Mouse (Mus musculus) forebrain, embryonic 16.5 days (tissue): ENCODE results near the gene D17H6S53E. TPM values are rescaled to one million over a fixed set of nuclear protein-coding genes. Genes with fewer than 3 reads are reported as not detected.
A peak's percentile ranks its signal among the peaks of the same experiment; 100 is the strongest.

Experiments
- ATAC-seq: fragments of 200-750 bp; cut with Nextera tagmentation; 2 replicates; pipeline ENCODE4 v1.8.0; 2017; ENCODE audit warnings: mild to moderate bottlenecking, moderate library complexity
- H3K27ac ChIP-seq: fragments of 300-500 bp; sonication (generic); 2 replicates; pipeline ENCODE4 v1.5.1; 2014; ENCODE audit warnings: low read length, control low read depth
- H3K27me3 ChIP-seq: fragments of 300-500 bp; sonication (generic); replicated peaks from 2 replicates; pipeline ENCODE4 v1.6.1; 2014; ENCODE audit warnings: low read length; ENCODE audit not compliant: control insufficient read depth, insufficient read depth
- H3K36me3 ChIP-seq: fragments of 300-500 bp; sonication (generic); 2 replicates; pipeline ENCODE4 v1.6.1; 2014; ENCODE audit not compliant: control insufficient read depth, insufficient read depth
- H3K4me1 ChIP-seq: fragments of 300-500 bp; sonication (generic); replicated peaks from 2 replicates; pipeline ENCODE4 v1.6.1; 2014; ENCODE audit warnings: low read length; ENCODE audit not compliant: control insufficient read depth, insufficient read depth
- H3K4me2 ChIP-seq: fragments of 300-500 bp; sonication (generic); 2 replicates; pipeline ENCODE4 v1.6.1; 2014; ENCODE audit warnings: mild to moderate bottlenecking, low read length, control low read depth
- H3K4me3 ChIP-seq: fragments of 300-500 bp; sonication (generic); replicated peaks from 2 replicates; pipeline ENCODE4 v1.5.1; 2014; ENCODE audit warnings: mild to moderate bottlenecking, low read length, control low read depth
- H3K9ac ChIP-seq: fragments of 300-500 bp; sonication (generic); replicated peaks from 2 replicates; pipeline ENCODE4 v1.6.1; 2014; ENCODE audit warnings: low read depth, low read length, control low read depth
- H3K9me3 ChIP-seq: fragments of 300-500 bp; sonication (generic); 2 replicates; pipeline ENCODE4 v1.6.1; 2016; ENCODE audit warnings: low read length; ENCODE audit not compliant: control insufficient read depth
- WGBS: fragments of 180-500 bp; shearing (Covaris S2); extraction: QIAGEN DNeasy Blood & Tissue Kit; methylation state at CpG from one replicate; pipeline ENCODE4 v1.1.7; 2014; 5-methylcytosine and 5-hydroxymethylcytosine counted together
- polyA plus RNA-seq: library from polyadenylated mRNA; unstranded; fragments of >200 nt; fragmentation: Nextera tagmentation; extraction: Ambion mirVana; gene quantifications from 2 replicates; pipeline ENCODE4 v1.2.1, GENCODE M21; 2015

The D17H6S53E gene
- polyA plus RNA-seq, 1 experiment from 2014 or later, result 8.6 TPM

DNA sequence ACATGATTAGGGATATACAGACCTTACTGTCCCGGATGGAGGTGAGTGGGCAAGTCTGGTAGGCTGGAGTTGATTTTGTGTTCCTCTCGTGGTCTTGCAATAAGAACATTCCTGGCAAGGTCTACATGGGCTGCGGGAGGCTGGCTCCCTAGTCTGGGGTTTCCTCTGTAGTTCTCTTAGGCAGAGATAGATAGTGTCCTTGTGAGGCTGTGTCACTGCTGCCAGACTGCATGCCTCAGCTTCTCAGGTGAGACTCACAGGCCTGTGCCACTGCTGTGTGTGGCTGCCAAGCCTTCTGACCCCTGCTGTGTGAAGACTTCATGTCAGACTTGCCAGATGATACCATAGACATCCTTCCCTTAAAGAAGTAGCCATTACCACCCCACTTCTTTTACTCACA lies 13.1 kb downstream of the D17H6S53E start:
- peaks cover 49% of the 10 kb centered on the region for H3K36me3 ChIP-seq
- no peak overlapping the region for H3K27ac ChIP-seq
- H3K27me3 ChIP-seq, result no peaks in the 10 kb centered on the region
- no peak overlapping the region for H3K9ac ChIP-seq
- ATAC-seq, result no peak
- no peak overlapping the region for H3K4me2 ChIP-seq
- H3K4me3 ChIP-seq, result no peak overlapping the region
- H3K9me3 ChIP-seq, result no peaks in the 10 kb centered on the region
- H3K4me1 ChIP-seq, result peaks cover 27% of the 10 kb centered on the region
- 93% methylated on average over 3 of the region's 3 CpGs for WGBS

DNA sequence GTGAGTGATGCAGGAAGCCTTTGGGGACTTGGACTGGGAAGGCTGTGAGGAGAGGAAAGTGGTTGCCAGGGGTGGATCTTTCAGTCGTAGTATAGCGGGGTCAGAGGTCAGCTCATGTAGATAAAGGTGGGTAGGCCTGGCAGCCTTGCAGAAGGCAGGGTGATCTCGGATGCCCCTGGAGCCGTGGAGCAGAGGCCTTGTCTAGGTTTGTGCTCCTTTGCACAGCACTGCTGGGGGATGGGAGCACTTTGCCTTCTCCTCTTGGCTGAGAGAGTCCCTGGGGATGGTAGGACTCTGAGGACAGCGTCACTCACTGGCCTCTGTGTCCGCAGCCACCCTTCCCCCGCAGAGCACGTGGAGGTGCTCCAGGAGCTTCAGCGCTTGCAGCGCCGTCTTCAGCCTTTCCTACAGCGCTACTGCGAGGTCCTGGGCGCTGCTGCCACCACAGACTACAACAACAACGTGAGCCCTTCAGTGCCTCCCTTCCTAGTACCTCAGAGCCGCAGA lies 14.4 kb downstream of the D17H6S53E start:
- no peak overlapping the region for H3K9ac ChIP-seq
- no peaks in the 10 kb centered on the region for H3K9me3 ChIP-seq
- H3K4me3 ChIP-seq, result no peak overlapping the region
- peaks cover 27% of the 10 kb centered on the region for H3K4me1 ChIP-seq
- peaks cover 62% of the 10 kb centered on the region for H3K36me3 ChIP-seq
- no peak overlapping the region for H3K4me2 ChIP-seq
- 80% methylated on average over 16 of the region's 16 CpGs for WGBS
- no peaks in the 10 kb centered on the region for H3K27me3 ChIP-seq
- H3K27ac ChIP-seq, result no peak overlapping the region
- ATAC-seq, result no peak

DNA sequence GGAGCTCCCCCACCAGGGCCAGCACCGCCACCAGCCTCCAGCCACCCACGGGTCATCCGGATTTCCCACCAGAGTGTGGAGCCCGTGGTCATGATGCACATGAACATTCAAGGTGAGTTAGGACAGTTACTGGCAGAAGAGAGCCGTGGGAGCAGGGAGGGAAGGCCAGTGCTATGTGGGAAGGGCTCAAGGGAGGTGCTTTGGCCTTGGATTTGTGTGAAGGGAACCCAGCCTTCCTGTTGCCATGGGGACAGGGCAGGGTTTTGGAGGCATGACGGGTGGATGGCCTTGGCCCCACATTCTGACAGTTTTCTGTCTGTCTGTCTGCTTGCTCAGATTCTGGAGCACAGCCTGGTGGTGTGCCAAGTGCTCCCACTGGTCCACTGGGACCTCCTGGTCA lies 15.8 kb downstream of the D17H6S53E start:
- ATAC-seq, result no peak
- H3K9me3 ChIP-seq, result no peaks in the 10 kb centered on the region
- H3K4me3 ChIP-seq, result no peak overlapping the region
- no peak overlapping the region for H3K9ac ChIP-seq
- WGBS, result 95% methylated on average over 6 of the region's 6 CpGs
- H3K27me3 ChIP-seq, result no peaks in the 10 kb centered on the region
- no peak overlapping the region for H3K4me2 ChIP-seq
- H3K36me3 ChIP-seq, result peaks cover 74% of the 10 kb centered on the region
- H3K4me1 ChIP-seq, result peaks cover 19% of the 10 kb centered on the region
- H3K27ac ChIP-seq, result no peak overlapping the region

DNA sequence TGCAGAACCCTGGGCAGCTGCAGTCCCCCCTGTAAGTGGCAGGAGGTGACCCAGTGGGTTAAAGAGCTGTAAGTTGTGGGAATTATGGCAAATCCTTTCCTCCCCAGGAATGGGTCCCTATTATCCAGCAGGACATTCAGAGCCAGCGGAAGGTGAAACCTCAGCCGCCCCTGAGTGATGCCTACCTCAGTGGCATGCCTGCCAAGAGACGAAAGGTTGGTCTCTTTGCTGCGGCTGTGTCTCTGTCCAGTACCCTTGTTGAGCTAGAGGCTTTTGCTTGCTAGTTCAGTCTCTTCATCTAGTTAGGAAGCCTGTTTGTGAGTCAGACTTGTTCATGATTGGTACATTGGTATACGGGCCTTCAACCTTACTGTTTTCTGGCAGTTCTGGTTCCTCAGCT lies 20.0 kb downstream of the D17H6S53E start:
- ATAC-seq, result no peak
- WGBS, result 84% methylated on average over 5 of the region's 5 CpGs
- H3K4me2 ChIP-seq, result no peak overlapping the region

DNA sequence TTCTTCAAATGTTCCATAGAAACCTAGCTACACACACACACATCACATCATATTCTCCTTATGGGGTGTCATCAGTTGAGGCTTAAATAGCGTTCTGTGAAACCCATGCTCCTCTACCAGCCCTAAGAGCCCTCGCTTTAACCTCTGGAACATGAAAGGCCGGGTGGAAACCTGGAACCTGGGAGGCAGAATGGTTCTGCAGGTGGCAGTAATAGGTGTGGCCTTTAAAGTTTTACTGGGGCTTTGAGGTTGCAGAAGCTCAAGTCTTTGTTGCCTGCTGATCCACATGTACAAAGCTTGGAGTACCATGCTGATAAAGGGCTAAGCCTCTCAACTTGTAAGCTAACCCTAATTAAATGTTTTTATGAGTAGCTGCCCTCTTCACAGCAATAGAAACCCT lies 21.2 kb downstream of the D17H6S53E start:
- WGBS, result 70% methylated on average over 3 of the region's 3 CpGs
- Histone ChIP-seq H3K9ac (no peak overlapping the region), H3K4me3 (no peak overlapping the region), H3K9me3 (no peaks in the 10 kb centered on the region), H3K36me3 (peaks cover 87% of the 10 kb centered on the region), H3K27me3 (no peaks in the 10 kb centered on the region), H3K27ac (no peak overlapping the region), H3K4me1 (no peaks in the 10 kb centered on the region), H3K4me2 (no peak overlapping the region)
- ATAC-seq, result no peak

More for the DNA sequence above, 20.0 kb downstream of the D17H6S53E start:
- Histone ChIP-seq H3K27ac (no peak overlapping the region), H3K27me3 (no peaks in the 10 kb centered on the region), H3K9me3 (no peaks in the 10 kb centered on the region), H3K4me3 (no peak overlapping the region), H3K4me1 (no peaks in the 10 kb centered on the region), H3K9ac (no peak overlapping the region), H3K36me3 (peaks cover 88% of the 10 kb centered on the region)

DNA sequence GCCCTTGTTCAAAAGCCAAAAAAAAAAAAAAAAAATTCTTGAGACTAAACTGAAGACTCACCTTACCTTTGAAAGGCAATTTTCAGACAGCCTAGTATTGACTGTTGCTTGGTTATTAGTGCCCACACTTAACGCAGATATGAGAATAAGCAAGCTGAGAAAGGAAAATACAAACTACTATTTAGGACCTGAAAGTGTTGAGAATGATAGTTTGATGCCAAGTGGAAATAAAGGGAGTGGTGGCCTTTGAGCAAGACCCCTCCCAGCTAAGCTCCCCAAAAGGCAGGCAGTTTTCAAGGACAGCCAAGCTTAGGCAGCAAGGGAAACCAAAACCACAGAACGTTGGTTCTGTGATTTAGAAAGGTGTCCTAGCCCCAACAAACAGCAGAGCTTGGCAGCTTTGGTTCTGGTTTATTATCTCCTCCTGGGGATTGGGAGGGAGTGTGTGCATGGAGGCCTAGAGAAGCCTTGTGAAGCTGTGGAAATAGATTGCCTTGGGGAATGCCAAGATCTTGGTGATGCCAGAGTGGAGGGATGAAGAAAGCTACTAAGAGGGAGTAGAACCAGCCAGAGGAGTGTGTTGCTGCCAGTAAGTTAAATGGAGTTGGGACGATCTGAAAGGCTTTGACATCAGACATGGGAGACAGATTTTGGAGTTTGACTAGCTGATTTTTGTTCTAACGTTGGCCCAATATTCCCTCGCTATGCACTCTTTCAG lies 21.9 kb downstream of the D17H6S53E start:
- 64% methylated on average over 5 of the region's 5 CpGs for WGBS

DNA sequence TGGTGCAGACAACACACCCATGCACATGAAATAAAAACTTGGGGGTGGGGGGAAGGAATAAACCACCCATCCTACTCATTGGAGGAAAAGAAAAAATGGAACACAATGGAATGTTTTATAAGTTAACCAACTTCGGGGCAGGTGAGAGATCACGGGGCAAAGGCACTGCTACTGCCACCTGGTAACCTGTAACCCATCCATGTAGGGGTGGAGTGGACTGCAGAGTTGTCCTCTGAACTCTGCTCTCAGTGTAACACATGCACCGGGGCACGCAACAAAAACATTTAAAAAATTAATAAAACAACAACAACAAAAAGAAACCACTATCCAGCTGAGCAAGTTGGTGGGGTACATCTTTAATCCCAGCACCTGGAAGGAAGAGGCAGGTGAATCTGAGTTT lies 25.9 kb downstream of the D17H6S53E start:
- ATAC-seq, result no peak
- 93% methylated on average over 4 of the region's 4 CpGs for WGBS

More for the DNA sequence above, 21.9 kb downstream of the D17H6S53E start:
- H3K36me3 ChIP-seq, result peaks cover 87% of the 10 kb centered on the region
- no peak overlapping the region for H3K27ac ChIP-seq
- no peak overlapping the region for H3K4me3 ChIP-seq
- no peaks in the 10 kb centered on the region for H3K27me3 ChIP-seq
- H3K9ac ChIP-seq, result no peak overlapping the region
- peak; percentile 11; the same call in 1 of the 2 replicates for ATAC-seq
- no peaks in the 10 kb centered on the region for H3K4me1 ChIP-seq
- H3K4me2 ChIP-seq, result no peak overlapping the region
- no peaks in the 10 kb centered on the region for H3K9me3 ChIP-seq

DNA sequence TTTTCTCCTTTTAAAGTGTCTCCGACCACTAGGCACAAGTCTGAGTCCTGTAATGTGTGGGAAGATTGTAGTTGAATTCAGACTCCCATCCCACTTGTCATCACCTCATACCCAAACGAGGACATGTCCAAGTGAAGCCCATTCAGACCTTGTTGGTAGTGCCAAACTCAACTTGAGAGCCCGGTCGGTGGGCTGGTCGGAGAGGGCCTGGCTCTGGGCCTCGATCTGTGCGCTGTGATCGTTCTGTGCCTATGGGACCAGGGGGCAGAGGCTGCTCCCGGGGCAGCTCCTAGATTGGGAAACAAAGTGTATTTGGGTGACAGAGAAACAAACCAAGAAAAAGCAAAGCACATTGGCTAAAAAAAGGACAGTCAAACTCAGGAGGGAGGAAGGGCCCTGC lies 26.9 kb downstream of the D17H6S53E start:
- no peak overlapping the region for H3K4me2 ChIP-seq
- H3K4me3 ChIP-seq, result no peak overlapping the region
- H3K27me3 ChIP-seq, result no peaks in the 10 kb centered on the region
- H3K27ac ChIP-seq, result no peak overlapping the region
- WGBS, result 86% methylated on average over 9 of the region's 9 CpGs
- no peak overlapping the region for H3K9ac ChIP-seq
- ATAC-seq, result no peak
- peaks cover 90% of the 10 kb centered on the region for H3K36me3 ChIP-seq
- no peaks in the 10 kb centered on the region for H3K4me1 ChIP-seq
- H3K9me3 ChIP-seq, result no peaks in the 10 kb centered on the region

More for the DNA sequence above, 25.9 kb downstream of the D17H6S53E start:
- no peak overlapping the region for H3K27ac ChIP-seq
- H3K9me3 ChIP-seq, result no peaks in the 10 kb centered on the region
- H3K9ac ChIP-seq, result no peak overlapping the region
- no peak overlapping the region for H3K4me2 ChIP-seq
- H3K36me3 ChIP-seq, result peaks cover 87% of the 10 kb centered on the region
- no peaks in the 10 kb centered on the region for H3K27me3 ChIP-seq
- no peaks in the 10 kb centered on the region for H3K4me1 ChIP-seq
- no peak overlapping the region for H3K4me3 ChIP-seq

DNA sequence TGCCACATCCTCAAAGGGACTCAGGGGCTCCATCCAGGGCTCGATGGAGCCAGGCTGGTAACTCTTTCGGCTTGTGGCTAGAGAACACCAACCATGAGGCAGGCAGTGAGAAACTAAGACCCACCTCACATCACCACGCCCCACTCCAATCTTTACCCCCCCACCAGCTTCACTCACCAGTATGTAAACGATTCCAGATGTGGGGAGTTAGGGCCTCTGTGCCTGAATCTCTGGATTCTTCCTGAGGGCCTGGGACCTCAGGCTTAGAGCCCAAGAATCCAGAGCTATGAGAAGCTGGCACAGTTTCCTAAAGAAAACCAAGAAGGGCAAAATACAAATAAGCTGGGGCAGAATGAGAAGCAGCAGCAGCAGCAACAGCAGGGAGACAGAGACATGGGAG lies 27.8 kb downstream of the D17H6S53E start:
- no peaks in the 10 kb centered on the region for H3K4me1 ChIP-seq
- no peak overlapping the region for H3K9ac ChIP-seq
- H3K27ac ChIP-seq, result no peak overlapping the region
- ATAC-seq, result no peak
- H3K36me3 ChIP-seq, result peaks cover 90% of the 10 kb centered on the region
- H3K4me2 ChIP-seq, result no peak overlapping the region
- H3K4me3 ChIP-seq, result no peak overlapping the region
- 93% methylated on average over 4 of the region's 4 CpGs for WGBS
- no peaks in the 10 kb centered on the region for H3K9me3 ChIP-seq
- no peaks in the 10 kb centered on the region for H3K27me3 ChIP-seq
